Mouse (Mus musculus): Measurements from ENCODE around the gene Hpgd. TPM values are rescaled to one million over a fixed set of nuclear protein-coding genes. Genes with fewer than 3 reads are reported as not detected.

Hpgd gene
- total RNA-seq, 4 experiments from 2014 or later: 3.7 to 15.0 (median 9.9) TPM

DNA sequence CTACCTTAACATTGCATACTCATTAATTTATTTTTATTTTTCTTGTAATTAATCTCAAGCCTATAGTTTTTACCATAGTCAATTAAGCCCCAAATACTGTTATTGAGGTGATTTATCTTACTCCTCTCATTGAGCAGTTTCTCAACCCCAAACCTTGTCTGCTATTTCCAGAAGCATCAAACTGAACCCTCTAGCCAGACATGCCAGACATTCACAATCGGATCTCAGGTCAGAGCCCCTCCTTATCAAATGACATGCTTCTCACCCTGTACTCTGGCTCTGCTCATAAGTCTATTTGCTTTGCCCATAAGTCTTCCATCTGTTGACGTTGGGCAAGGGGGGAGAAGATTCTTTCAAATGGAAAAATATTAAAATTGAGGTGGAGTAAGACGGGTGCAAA is 33.3 kb downstream of the Hpgd start:
- no peak for DNase-seq

DNA sequence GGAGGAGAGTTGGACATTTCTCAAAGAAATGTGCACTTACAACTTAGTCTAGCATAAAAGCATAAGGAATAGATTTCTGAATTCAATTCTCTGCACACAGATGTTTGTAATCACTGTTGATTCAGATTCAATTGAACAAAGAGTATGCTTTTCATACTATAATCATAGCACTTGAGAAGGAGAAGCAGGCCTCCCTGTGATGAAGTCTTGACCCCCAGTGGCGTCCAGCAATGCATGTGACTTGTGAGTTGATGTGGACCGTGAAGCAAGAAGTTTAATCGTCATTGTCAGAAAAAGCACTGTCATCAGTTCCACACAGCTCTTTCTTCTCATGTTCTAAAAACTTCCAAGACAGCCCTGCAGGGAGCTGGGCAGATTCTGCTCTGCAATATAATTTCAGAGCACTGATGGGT is 33.8 kb downstream of the Hpgd start:
- DNase-seq: no peak

- DNase-seq: no peak
Measured at GRCm38 (mm10) chr8:56335390-56336000, 41.1 kb downstream of the Hpgd start.

DNA sequence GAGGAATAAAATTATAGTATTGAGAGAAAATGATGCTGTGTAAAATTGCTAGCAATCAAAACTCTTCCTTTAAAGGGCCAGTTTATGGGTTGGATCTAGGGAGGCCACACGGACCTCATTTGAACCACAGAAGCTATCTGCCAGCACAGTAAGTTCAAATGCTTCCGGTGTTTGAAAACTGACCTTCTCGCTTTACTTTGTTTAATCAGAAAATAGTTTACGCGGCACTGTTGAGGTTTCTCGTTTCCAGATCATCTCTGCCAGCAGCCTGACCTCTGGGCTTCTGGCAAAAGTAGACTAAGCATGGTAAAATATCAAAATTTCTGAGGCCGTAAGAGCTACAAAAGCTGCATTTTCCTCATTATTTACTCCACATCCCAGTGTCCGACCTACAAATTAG is 42.4 kb downstream of the Hpgd start:
- no peak for DNase-seq

DNA sequence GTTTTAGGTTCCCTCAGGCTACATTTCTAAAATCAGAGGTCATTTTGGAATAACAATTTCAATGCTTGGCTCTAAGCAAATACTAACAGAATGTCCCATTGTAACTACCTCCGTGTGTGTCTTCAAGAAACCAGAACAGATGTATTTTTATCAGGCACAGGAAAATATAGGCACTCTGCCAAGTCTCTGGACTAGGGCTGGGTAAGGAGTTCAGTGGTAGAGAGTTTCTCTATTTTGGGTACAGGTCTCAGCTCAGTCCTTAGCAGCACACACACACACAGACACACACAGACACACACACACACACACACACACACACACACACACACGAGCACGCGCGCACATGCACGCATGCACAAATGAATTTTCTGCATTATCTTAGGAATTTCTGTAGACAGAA is 49.1 kb downstream of the Hpgd start:
- no peak for DNase-seq

DNA sequence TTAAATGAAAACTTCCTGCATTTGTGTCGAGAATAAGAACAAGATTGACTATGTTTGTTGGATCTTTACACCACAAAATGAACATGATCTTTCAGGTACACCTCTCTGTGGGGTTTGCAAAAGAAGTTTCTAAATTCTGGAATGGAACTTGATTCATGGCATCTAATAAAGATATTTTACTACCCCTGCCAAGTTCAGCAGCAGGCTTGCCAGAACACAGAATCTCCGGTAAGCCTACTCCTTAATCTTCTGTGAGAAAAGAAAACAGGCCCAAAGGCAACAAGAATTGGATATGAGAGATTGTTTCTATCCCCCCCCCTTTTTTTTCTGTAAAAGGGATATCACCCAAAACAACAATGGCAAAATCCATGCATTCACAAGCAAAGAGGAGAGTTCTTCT is 49.6 kb downstream of the Hpgd start:
- no peak for DNase-seq

GRCm38 (mm10) chr8:56344359-56344758 is 50.0 kb downstream of the Hpgd start:
- DNase-seq: no peak

GRCm38 (mm10) chr8:56345641-56346420 is 51.4 kb downstream of the Hpgd start:
- no peak for DNase-seq

DNA sequence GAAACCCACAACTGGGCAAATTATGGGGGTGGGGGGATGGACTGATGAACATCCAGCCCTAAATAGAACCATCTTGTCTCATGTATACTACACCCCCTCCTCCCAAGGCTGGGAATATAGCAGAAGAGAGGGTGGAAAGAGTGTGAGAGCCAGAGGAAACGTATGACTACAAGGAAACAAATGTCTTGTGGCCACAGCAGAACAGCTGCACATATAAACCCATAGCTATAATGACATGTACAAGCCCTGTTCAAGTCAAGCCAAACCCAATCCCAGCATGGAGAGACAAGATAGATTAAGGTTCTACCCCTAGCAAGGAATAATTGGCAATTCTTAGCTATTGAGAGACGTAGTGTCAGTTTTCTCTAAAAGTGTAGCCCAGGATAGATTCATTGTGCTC is 68.8 kb downstream of the Hpgd start:
- no peak for DNase-seq
